Mouse (Mus musculus) bone marrow macrophage, adult 2 months (primary cell): ENCODE data around the gene 4930562C15Rik.

Experiments
- CTCF ChIP-seq: IDR thresholded peaks from 2 replicates; pipeline ENCODE4 v1.5.1; 2012; ENCODE audit warnings: low read depth, mild to moderate bottlenecking, low read length, moderate library complexity
- POLR2A ChIP-seq: IDR thresholded peaks from 2 replicates; pipeline ENCODE4 v1.6.1; 2012; ENCODE audit warnings: mild to moderate bottlenecking, low read depth, low read length, borderline replicate concordance

DNA sequence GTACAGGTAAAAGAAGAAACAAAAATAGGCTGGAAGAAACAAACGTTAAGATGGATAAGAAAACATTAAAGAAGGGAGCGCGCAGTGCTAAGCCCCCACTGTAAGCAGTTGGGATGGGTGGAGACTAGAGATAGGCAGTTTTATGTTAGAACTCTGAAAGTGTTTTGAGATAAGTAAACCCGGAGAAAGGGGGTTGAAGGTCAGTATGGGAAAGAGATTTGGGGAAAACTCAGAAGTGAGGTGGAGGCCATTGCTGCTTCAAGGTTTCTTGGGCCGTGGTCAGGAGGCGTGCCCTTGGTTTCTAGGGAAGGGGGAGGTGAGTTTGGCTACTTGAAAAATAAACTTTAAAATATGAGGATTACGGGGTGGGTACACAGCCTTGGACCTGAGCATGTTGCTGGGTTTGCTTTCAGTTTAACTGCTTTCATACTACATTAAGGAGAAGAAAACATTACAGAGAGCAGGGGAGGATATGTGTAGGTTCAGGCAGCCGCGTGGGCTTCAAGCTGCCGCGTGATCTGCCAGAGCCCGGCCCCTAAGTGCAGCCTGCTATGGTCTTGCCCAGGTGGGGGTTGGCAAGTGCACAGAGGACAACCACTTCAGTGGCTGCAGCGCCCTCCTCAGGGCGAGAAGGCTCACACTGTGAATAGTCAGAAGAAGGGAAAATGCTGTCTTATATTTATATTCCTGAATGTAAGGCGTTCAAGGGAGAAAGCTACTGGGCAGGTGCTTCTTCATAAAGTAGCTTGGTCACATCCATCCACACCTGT lies 3.4 kb upstream of the 4930562C15Rik start:
- TF ChIP-seq CTCF = no peak
- TF ChIP-seq POLR2A = no peak
